Mouse (Mus musculus): ENCODE measurements at regions not wholly inside any gene's neighbourhood (a gene's known extent, or its start where the extent isn't known, plus 50 kb on each side); places are given as distances from the start of the nearest gene placed in this dataset.

DNA sequence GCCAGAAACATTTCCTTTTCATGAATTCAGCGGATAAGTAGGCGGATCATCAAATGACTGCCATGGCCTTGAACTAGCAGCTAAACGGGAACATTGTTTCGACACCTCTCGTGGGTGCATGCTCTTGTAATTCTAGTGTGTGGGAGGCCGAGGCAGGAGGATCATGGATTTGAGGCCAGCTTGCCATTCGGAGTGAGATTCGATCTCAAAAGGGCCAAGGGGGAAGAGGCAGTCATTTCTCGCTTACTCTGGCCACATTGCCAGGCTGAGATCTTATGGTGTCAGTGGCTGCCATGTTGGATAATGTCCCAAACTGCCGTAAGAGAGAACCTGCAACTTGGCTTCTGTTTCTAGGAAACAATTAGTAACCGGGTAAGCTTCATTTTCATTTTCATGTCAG is 327.7 kb downstream of the Med13l start:
- WGBS, result 88% methylated on average over 11 of the region's 11 CpGs
- H3K27ac ChIP-seq, result no peak overlapping the region

DNA sequence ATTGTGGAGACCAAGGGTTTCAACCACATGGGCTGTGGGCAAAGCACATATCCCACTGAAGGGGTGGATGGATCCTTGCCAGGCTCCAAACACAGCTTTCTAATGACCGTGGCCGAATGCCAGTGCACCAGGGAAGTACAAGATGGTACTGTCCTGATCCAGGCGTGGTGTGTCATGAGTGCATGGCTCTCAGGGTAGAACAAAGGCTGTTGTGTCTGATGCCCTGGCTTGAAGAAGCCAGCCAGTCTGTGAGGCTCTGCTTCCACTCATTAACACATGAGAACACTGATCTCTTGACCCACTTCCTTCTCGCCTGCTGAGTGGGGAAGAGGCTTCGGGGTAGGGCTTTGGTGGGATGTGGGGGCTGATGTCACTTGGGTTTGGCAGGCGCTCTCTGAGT is 330.7 kb downstream of the Med13l start:
- 73% methylated on average over 6 of the region's 6 CpGs for WGBS
- H3K36me3 ChIP-seq, result no peaks in the 10 kb centered on the region
- ATAC-seq (ENCODE audit: low FRiP score, low read depth), result no peak

More for the DNA sequence above, 327.7 kb downstream of the Med13l start:
- Histone ChIP-seq H3K4me3 (no peak overlapping the region), H3K36me3 (no peaks in the 10 kb centered on the region), H3K9me3 (no peaks in the 10 kb centered on the region), H3K9ac (no peak overlapping the region), H3K4me1 (no peaks in the 10 kb centered on the region), H3K4me2 (replicated peaks) (no peak overlapping the region), H3K27me3 (replicated peaks) (no peaks in the 10 kb centered on the region)
- no peak for ATAC-seq (ENCODE audit: low FRiP score, low read depth)

DNA sequence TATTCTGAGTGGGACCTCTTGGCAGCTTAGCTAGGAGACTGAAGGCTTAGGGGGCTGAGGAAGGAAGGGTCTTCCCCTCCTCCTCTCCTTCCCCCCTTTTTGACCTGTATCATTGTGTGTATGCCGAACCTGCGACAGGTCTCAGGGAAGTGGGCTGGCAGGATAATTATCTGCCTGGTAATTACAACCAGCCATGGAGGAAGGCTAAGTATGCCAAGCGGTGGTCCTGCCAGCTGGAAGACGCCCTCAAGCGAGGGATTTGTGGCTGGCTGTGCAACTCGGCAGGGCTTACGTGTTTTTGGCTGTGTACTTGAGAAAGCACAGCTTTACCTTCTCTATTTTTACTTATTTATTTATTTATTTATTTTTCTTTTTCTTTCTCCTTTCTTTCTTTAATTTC is 347.7 kb downstream of the Med13l start:
- ATAC-seq (ENCODE audit: low FRiP score, low read depth), result no peak
- 77% methylated on average over 7 of the region's 7 CpGs for WGBS
- Histone ChIP-seq H3K4me3 (no peak overlapping the region), H3K4me2 (replicated peaks) (no peak overlapping the region), H3K9ac (no peak overlapping the region), H3K36me3 (no peaks in the 10 kb centered on the region), H3K9me3 (peaks cover 9% of the 10 kb centered on the region), H3K27me3 (replicated peaks) (no peaks in the 10 kb centered on the region), H3K27ac (no peak overlapping the region), H3K4me1 (no peaks in the 10 kb centered on the region)

More for the DNA sequence above, 330.7 kb downstream of the Med13l start:
- H3K27me3 ChIP-seq (replicated peaks), result no peaks in the 10 kb centered on the region
- H3K27ac ChIP-seq, result no peak overlapping the region
- H3K4me2 ChIP-seq (replicated peaks), result no peak overlapping the region
- no peaks in the 10 kb centered on the region for H3K9me3 ChIP-seq
- no peaks in the 10 kb centered on the region for H3K4me1 ChIP-seq
- no peak overlapping the region for H3K9ac ChIP-seq
- no peak overlapping the region for H3K4me3 ChIP-seq

DNA sequence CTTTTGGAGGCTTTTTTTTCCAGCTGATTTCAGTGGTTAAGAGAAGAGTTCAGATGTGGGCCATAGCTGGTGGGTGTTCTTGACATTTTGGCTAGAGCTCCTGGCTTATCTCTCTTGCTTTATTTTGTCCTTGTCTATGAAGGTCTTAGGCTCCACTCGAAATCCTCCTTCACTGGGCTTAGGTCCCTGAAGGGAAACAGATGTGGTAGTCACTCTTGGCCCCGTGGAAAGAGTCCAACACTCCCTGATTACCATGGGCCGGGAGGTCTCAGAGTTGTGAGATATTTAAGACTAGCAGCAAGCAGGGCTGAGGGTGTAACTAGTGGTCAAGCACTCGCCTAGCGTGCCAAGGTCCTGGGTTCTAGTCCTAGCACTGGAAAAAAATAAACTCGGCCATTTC is 349.3 kb downstream of the Med13l start:
- ATAC-seq (ENCODE audit: low FRiP score, low read depth), result no peak
- Histone ChIP-seq H3K9me3 (0 out of 2 replicates have a peak, but pooled peaks cover 1% of the 10 kb centered on the region), H3K9ac (no peak overlapping the region), H3K4me2 (replicated peaks) (no peak overlapping the region), H3K27me3 (replicated peaks) (no peaks in the 10 kb centered on the region), H3K36me3 (no peaks in the 10 kb centered on the region), H3K4me1 (0 out of 2 replicates have a peak, but pooled peaks cover 5% of the 10 kb centered on the region), H3K4me3 (no peak overlapping the region), H3K27ac (no peak overlapping the region)
- WGBS, result 85% methylated on average over 6 of the region's 6 CpGs

DNA sequence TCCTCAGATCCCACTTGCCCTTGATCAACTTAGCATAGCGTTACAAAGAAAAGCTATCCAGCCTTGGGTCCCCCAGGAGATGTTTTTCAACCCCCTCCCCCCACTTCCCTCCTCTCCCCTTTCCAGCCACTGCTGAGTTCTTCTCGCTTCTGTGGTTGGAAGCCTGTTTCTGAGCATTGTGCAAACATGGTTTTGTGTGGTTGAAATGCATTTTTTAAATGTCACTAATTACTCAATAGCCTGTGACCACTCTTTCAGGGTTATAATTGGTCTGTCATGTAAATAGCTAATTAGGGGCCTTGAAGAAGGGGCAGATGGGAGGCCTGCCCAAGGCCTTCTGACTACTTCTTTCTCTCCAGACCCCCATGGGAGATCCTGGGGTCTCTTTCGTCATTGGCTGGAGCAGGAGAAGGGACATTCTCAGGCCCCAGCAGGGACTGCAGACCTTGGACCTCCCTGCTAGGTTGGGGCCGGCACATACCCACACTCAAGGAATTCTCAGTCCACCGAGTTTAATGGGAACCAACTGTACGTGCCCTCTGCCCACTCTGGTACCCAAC is 353.8 kb downstream of the Med13l start:
- Histone ChIP-seq H3K4me1 (0 out of 2 replicates have a peak, but pooled peaks cover 5% of the 10 kb centered on the region), H3K4me2 (replicated peaks) (no peak overlapping the region), H3K9me3 (no peaks in the 10 kb centered on the region), H3K27ac (no peak overlapping the region), H3K9ac (no peak overlapping the region), H3K27me3 (replicated peaks) (no peaks in the 10 kb centered on the region), H3K36me3 (no peaks in the 10 kb centered on the region), H3K4me3 (no peak overlapping the region)
- 45% methylated on average over 6 of the region's 6 CpGs for WGBS
- no peak for ATAC-seq (ENCODE audit: low FRiP score, low read depth)

DNA sequence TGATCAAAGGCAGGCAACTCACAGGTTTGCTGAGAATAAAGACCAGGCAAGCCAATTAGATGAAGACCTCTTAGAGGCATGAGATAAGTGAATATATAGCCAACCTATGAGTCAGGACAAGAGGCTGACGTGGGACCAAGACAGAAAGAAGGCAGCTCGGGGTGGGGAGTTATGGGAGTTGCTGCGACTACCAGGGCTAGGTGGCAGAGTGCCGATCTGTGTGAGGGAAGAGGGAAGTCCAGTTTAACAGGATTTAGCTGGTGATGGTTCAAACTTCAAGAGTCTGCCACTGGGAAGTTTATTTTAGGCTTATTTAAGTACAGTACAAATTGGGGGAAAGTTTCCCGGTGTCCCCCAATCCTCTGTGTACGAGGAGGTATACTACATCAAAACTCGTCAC is 362.9 kb downstream of the Med13l start:
- no peak for ATAC-seq (ENCODE audit: low FRiP score, low read depth)
- peaks cover 8% of the 10 kb centered on the region; the same call in 1 of the 2 replicates for H3K4me1 ChIP-seq
- no peaks in the 10 kb centered on the region for H3K9me3 ChIP-seq
- no peak overlapping the region for H3K27ac ChIP-seq
- 88% methylated on average over 7 of the region's 7 CpGs for WGBS
- peaks cover 5% of the 10 kb centered on the region; the same call in 1 of the 2 replicates for H3K27me3 ChIP-seq (replicated peaks)
- H3K4me3 ChIP-seq, result no peak overlapping the region
- H3K9ac ChIP-seq, result no peak overlapping the region
- H3K4me2 ChIP-seq (replicated peaks), result no peak overlapping the region
- no peaks in the 10 kb centered on the region for H3K36me3 ChIP-seq

DNA sequence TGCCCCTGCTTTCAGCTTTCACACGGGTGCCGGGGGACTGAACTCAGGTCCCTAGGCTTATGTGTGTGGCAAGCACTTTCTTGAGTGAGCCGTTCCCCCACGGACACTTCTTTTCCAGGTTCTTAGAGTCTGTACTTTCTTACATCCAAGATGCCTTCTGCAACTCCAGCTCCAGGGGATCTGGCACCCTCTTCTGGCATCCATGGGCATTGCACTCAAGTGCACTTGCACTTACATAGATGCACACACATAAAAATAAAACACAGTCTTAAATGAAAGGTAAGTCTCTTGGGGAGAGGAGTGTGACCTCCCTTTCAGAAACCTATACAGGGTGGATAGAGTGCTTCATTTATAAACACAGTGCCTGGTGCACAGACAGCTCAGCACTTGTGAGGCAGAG is 368.6 kb downstream of the Med13l start:
- Histone ChIP-seq H3K27ac (no peak overlapping the region), H3K27me3 (replicated peaks) (0 out of 2 replicates have a peak, but pooled peaks cover 5% of the 10 kb centered on the region), H3K9ac (no peak overlapping the region), H3K36me3 (no peaks in the 10 kb centered on the region), H3K4me2 (replicated peaks) (no peak overlapping the region), H3K4me3 (no peak overlapping the region), H3K4me1 (no peaks in the 10 kb centered on the region), H3K9me3 (no peaks in the 10 kb centered on the region)
- no peak for ATAC-seq (ENCODE audit: low FRiP score, low read depth)
- 93% methylated on average over 4 of the region's 4 CpGs for WGBS

DNA sequence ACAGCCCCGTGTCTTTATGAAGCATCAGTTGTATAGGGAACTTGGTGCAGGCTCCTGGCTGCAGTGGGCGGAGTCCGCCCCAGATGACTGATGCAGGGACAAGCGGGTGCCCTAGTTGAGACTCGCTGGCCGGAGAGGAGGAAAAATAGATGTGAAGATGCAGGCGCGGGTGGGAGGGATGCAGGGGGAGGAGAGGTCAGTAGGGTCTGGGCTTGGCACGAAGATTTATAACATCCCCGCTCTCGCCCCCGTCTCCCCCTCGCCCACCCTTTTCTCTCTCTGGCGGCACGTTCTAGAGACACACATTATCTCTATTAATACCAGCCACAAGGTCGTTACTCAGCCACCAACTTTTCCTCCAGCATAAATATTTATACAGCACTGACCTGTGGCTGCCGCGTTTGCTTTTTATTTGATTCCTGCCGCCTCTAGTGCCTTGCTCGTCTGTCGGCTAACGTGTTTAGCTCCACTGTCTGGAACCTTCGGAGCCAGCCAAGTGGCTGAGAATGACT is 369.6 kb downstream of the Med13l start:
- H3K27me3 ChIP-seq (replicated peaks), result 0 out of 2 replicates have a peak, but pooled peaks cover 5% of the 10 kb centered on the region
- H3K4me2 ChIP-seq (replicated peaks), result peak overlapping the region; percentile 58
- H3K27ac ChIP-seq, result no peak overlapping the region
- no peaks in the 10 kb centered on the region for H3K4me1 ChIP-seq
- H3K9me3 ChIP-seq, result no peaks in the 10 kb centered on the region
- no peak overlapping the region for H3K9ac ChIP-seq
- H3K4me3 ChIP-seq, result peak overlapping the region; percentile 21; the same call in 1 of the 2 replicates
- WGBS, result 4% methylated on average over 23 of the region's 23 CpGs
- no peaks in the 10 kb centered on the region for H3K36me3 ChIP-seq
- no peak for ATAC-seq (ENCODE audit: low FRiP score, low read depth)

DNA sequence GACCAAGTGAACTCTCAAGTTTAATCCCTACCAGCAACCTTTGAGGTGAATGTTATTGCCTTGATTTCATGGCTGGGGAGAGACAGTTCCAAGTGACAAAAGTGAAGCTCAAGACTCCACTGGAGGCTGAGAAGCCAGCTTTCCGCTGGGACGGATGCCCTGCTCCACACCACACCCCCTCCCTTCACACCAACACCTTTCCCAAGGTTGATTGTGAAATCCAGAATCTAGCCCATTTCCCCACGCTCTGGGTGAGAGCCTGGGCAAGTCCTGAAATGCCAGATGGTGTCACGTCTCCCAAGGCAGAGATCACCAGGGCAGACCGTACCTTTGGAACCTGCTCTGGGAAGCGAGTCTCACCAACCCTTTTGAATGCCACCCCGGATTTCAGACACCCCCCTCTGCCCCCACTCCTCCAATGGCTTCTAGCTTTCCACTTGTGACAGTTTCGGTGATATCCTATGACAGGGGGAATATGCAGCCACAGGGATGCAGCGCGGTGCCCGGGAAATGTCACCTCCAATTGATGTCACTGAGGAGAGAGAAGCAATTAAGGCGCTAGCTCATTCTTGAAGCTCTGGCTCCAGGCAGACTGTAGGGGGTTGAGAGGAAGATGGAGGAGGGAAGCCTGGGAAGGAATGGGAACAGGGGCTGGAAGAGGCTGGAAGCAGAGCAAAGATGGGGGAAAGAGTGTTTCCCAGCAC is 379.0 kb downstream of the Med13l start:
- 85% methylated on average over 12 of the region's 12 CpGs for WGBS
- Histone ChIP-seq H3K4me1 (0 out of 2 replicates have a peak, but pooled peaks cover 4% of the 10 kb centered on the region), H3K9me3 (no peaks in the 10 kb centered on the region), H3K4me3 (no peak overlapping the region), H3K36me3 (no peaks in the 10 kb centered on the region), H3K27ac (no peak overlapping the region), H3K4me2 (replicated peaks) (no peak overlapping the region), H3K27me3 (replicated peaks) (peaks cover 6% of the 10 kb centered on the region; the same call in 1 of the 2 replicates), H3K9ac (no peak overlapping the region)
- ATAC-seq (ENCODE audit: low FRiP score, low read depth), result no peak

DNA sequence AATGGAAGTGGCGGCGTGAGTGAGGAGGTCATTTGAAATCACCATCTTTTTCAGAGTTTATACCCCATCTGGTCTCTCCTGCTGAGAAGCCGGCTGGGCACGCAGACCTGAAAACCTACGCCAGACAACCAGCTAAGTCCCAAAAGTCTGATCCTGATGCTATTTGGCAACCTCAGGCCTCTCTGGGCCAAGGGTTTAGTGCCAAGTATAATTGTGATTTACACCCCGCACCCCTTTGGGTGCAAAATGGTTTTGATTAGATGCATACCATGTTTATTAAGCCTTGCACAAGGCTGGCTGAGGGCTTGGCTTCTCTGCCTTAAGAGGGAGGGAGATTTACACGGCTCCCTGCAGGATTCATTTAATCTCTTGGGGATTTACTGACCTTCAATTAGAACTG is 383.8 kb downstream of the Med13l start:
- Histone ChIP-seq H3K27ac (no peak overlapping the region), H3K36me3 (no peaks in the 10 kb centered on the region), H3K9me3 (no peaks in the 10 kb centered on the region), H3K4me3 (no peak overlapping the region), H3K27me3 (replicated peaks) (peaks cover 6% of the 10 kb centered on the region; the same call in 1 of the 2 replicates), H3K4me2 (replicated peaks) (no peak overlapping the region), H3K4me1 (peaks cover 14% of the 10 kb centered on the region; the same call in 1 of the 2 replicates), H3K9ac (no peak overlapping the region)
- ATAC-seq (ENCODE audit: low FRiP score, low read depth), result no peak
- 27% methylated on average over 7 of the region's 7 CpGs for WGBS

DNA sequence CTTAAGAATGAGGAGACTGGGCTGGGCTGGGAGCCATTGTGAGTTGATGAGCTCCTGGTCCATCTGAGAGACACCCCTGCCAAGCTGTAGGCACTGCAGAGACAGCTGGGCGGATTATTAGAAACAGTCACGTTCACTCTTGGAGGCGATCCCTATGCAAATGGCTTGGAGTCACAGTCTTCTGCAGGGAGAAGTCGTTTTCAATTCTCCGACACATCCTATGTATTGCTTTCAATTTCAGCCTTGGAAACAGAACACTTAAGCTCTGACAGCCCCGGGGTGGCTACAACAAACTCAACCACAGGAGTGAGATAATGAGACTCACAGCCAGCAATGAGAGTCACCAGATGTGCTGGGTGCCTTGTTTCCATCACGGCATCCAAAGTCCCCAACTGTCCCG is 385.6 kb downstream of the Med13l start:
- no peaks in the 10 kb centered on the region for H3K36me3 ChIP-seq
- ATAC-seq (ENCODE audit: low FRiP score, low read depth), result no peak
- H3K27me3 ChIP-seq (replicated peaks), result peaks cover 6% of the 10 kb centered on the region; the same call in 1 of the 2 replicates
- no peaks in the 10 kb centered on the region for H3K9me3 ChIP-seq
- no peak overlapping the region for H3K9ac ChIP-seq
- H3K4me1 ChIP-seq, result peaks cover 14% of the 10 kb centered on the region; the same call in 1 of the 2 replicates
- H3K4me3 ChIP-seq, result no peak overlapping the region
- 43% methylated on average over 8 of the region's 8 CpGs for WGBS
- no peak overlapping the region for H3K4me2 ChIP-seq (replicated peaks)
- no peak overlapping the region for H3K27ac ChIP-seq

DNA sequence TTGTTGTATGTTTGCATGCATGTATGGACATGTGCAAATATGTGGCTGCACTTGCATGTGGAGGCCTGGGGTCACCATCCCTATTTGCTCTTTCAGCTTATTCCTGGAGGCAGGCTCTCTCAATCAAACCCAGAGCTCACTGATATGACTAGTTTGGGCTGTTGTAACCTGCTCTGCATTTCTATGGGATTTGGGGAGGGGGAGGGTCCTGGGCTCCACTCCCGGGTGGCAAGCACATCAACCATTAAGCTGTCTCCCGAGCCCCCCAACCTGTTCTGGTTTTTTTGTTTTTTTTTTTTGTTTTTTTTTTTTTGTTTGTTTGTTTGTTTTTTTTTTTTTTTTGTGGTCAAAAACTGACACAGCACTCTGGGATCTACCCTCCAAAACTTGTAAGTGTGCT is 386.5 kb downstream of the Med13l start:
- 0 out of 2 replicates have a peak, but pooled peaks cover 2% of the 10 kb centered on the region for H3K27me3 ChIP-seq (replicated peaks)
- 21% methylated on average over 2 of the region's 2 CpGs for WGBS

More for the DNA sequence above, 386.5 kb downstream of the Med13l start:
- Histone ChIP-seq H3K27ac (no peak overlapping the region), H3K4me2 (replicated peaks) (no peak overlapping the region), H3K4me1 (peaks cover 14% of the 10 kb centered on the region; the same call in 1 of the 2 replicates), H3K4me3 (no peak overlapping the region), H3K36me3 (no peaks in the 10 kb centered on the region), H3K9me3 (no peaks in the 10 kb centered on the region), H3K9ac (no peak overlapping the region)
- ATAC-seq (ENCODE audit: low FRiP score, low read depth), result no peak
